Mouse (Mus musculus): ENCODE results near the gene 1700102P08Rik. TPM values are rescaled to one million over a fixed set of nuclear protein-coding genes. Genes with fewer than 3 reads are reported as not detected.

1700102P08Rik gene
- total RNA-seq (2014; fragmentation: Nextera tagmentation) (0.52 and 1.7 TPM in 2 replicates), total RNA-seq (2017) (4.3 TPM in 1 of 2 replicates, not detected in the other)

DNA sequence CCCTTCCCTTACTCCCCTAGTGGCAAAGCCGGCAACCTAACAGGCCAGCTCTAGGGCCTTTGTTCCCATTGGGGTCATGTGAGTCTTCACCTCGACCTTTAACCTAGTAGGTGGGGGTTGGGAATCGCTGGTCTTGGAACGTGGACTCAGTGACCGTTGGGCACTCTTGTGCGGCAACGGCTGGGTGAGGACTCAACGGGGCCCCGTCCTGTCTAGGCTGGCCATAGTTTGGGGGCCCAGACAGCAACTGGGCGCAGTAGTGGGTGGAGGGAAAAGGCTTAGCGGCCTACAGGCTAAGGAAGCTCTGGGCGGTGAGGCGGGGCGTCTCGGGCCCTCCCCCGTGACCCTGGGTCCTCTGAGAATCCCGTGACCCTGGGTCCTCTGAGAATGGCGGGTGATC is at the start of gene 1700102P08Rik:
Gene 1700102P08Rik (plus strand): TSS at position 130 of the 400 bp plus-strand sequence.
- ATAC-seq (replicated peaks; ENCODE audit: low FRiP score, low TSS enrichment, poor library complexity, severe bottlenecking), result no peak

DNA sequence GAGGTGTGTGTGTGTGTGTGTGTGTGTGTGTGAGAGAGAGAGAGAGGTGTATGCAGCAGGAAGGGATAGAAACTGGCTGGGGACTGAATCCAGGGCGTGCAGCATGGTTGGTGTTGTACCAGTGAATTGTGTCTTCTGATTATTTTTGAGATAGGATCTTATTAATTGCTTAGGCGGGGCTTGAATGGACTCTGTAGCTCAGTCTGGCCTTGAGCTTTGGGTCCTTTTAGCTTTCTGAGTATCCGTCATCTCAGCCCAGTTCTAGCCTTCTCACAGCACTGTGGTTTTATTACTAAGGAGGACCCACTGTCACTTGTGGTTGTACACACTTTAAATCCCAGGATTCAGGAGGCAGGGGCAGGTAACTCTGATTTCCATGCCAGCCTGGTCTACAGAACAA is 49.3 kb upstream of the 1700102P08Rik start:
- ATAC-seq (replicated peaks; ENCODE audit: low FRiP score, low TSS enrichment, poor library complexity, severe bottlenecking), result no peak

DNA sequence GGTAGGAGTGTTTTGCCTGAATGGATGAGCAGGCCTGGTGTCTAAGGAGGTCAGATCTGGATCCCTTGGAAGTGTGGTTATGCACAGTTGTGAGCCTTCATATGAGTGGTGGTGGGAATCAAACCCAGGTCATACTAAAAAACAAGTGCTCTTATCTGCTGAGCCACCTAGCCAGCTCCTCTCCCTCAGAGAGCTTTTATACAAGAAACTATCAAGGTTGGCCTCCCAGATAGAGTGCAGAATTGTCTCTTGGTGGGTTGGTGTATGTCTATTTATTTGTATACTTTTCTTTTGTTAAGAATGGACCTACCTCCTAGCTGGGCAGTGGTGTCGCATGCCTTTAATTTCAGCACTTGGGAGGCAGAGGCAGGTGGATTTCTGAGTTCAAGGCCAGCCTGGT is 48.8 kb upstream of the 1700102P08Rik start:
- peak; percentile 11; the same call in 1 of the 2 replicates for ATAC-seq (replicated peaks; ENCODE audit: low FRiP score, low TSS enrichment, poor library complexity, severe bottlenecking)

DNA sequence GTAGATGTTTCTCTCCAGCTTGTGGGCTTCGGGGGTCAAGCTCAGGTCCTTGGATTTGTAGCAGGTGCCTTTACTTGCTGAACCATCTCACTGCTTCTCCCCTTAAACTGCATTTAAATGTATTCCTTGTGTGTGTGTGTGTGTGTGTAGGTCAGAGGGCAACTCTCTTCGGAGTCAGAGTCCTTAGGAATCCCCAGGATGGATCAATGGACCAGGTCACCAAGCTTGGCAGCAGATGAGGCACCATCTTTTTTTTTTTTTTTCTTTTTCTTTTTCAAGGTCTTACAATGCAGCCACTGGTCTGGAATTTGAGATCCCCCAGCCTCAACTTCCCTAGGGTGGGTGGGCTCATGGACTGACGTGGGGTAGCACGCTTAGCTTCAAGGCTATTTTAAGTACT is 48.1 kb upstream of the 1700102P08Rik start:
- no peak for ATAC-seq (replicated peaks; ENCODE audit: low FRiP score, low TSS enrichment, poor library complexity, severe bottlenecking)

DNA sequence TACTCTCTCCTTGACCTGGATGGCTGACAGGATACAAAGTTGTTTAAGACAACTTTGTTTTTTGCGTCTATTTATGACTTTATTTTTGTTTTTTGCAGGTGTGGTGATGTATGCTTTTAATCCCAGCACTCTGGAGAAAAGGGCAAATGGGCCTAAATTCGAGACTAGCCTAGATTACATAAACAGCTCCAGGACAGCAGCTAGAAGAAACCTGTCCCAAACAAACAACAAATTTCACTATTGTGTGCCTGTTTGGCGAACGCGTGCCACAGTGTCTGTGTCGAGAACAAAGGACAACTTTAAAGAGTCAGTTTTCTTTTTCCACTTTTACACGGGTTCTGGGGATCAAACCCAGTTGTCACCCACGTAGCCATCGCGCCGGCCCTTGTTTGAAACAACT is 45.6 kb upstream of the 1700102P08Rik start:
- ATAC-seq (replicated peaks; ENCODE audit: low FRiP score, low TSS enrichment, poor library complexity, severe bottlenecking), result no peak

DNA sequence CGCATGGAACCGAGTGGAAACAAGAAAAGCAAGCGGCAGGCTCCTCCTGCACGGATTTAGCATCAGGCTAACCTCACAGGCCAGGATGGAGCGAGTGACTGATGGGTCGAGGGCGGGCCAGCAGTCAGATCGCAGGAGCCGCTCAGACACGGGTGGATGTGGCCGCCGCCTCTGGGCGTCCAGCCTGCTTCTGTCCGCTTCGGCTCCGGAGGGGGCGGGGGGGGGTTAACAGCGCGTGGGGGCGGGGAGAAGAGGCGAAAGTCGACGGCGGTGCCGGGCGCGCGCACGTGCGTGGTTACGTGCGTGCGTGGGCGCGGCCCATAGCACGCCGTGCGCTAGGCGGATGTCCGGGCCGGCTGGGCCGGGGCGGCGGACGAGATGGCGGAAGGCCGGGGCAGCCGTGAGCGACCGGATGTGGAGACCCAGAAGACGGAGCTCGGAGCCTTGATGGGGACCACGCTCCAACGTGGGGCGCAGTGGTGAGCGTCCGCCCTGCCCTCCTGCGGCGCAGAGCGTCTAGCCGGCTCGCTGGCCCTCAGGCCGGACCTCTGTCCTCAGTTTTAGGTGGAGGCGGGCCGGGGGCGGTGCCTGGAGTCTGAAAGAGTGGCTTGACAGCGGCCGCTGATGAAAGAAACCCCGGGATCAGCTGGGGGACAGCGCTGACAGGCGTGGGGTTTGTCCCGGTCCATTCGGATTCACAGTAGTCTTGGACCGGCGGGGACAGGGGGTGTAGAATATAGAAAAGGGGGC is 44.9 kb upstream of the 1700102P08Rik start, which contains the start of gene Usp4:
Gene Usp4 (plus strand): TSS at position 314 of the 750 bp plus-strand sequence.
- ATAC-seq (replicated peaks; ENCODE audit: low FRiP score, low TSS enrichment, poor library complexity, severe bottlenecking), result peak; percentile 59

DNA sequence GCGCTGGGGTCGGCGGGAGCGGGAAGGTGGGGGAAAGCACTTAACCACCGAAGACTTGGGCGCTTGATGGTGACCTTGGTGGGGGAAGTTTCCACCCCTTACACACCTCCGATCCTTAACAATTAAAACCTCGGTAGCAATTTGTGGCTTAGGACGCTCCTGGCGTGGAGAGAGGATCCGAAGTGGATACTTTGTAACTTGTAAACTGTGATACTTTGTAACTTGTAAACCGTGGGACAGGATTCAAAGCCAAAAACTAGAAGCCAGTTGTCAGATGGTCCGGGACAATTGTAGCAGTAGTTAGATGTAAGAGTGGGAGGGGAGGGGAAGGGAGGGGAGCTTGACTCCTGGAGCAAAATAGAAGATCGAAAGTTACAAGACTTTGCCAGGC is 44.3 kb upstream of the 1700102P08Rik start:
- no peak for ATAC-seq (replicated peaks; ENCODE audit: low FRiP score, low TSS enrichment, poor library complexity, severe bottlenecking)

DNA sequence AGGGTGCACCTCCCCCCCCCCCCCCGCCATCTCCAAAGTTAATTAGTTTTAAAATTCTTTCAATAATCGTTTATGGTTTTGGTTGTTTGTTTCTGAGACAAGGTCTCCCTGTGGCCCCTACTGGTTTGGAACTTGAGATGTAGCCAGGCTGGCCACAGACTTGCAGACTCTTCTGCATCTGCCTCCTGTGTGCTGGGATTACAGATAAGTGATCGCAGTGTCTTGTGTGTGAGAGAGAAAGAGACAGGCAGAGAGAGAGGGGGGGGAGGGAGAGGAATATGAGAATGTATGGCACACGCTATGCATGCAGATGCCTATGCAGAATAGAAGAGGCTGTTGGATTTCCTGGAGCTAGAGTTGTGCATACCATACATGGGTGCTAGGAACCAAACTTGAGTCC is 42.9 kb upstream of the 1700102P08Rik start:
- peak; percentile 73 for ATAC-seq (replicated peaks; ENCODE audit: low FRiP score, low TSS enrichment, poor library complexity, severe bottlenecking)

DNA sequence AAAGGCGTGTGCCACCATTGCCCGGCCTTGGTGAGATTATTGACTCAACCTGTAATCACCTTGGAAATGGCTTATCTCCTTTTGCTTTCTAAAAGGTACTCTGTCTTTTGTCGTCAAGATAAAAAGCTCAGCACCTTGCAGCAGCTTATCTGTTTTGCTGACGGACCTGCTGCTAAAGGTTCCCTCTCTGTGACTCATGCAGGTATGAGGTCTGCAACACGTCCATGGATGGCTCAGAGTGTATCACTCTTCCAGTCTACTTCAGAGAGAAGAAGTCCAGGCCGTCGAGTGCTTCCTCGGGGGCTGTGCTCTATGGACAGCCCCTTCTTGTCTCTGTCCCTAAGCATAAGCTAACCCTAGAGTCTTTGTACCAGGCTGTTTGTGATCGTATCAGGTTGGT is 14.4 kb upstream of the 1700102P08Rik start:
- ATAC-seq (replicated peaks; ENCODE audit: low FRiP score, low TSS enrichment, poor library complexity, severe bottlenecking), result no peak

DNA sequence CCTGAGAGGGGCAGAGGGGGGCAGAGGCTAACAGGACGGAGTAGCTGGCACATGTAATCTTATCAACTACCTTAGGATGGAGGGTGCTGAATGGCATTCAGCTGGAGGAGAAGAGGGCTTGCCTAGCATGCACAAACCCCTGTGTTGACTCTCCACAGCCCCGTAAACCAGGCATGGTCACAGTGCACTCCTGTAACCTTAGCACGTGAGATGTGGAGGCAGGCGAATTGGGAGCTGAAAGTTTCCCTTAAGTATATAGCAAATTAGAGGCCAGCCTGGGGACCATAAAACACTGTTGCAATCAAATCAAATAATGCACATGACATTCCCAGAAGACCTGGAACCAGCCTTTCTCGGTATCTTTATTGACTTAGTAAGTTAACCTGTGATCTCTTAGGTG is 13.9 kb upstream of the 1700102P08Rik start:
- no peak for ATAC-seq (replicated peaks; ENCODE audit: low FRiP score, low TSS enrichment, poor library complexity, severe bottlenecking)

DNA sequence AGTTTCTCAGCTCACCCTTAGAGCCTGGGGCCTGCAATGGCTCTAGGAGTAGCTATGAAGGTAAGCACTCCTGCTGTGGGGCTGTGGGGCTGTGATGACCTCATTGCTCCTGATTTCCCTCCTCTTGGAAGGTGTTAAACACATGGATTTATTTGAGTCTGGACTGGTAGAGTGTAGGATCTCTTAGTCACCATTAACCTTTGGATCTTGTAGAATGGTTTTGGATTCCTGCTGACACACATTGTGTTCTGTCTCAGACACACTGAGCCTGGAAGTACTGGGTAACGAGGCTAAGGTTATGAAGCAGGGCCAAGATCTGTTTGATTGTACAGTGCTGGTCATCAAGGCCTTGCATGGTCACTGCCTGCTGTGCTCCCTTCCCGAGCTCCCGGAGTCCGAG is 13.3 kb upstream of the 1700102P08Rik start:
- no peak for ATAC-seq (replicated peaks; ENCODE audit: low FRiP score, low TSS enrichment, poor library complexity, severe bottlenecking)

DNA sequence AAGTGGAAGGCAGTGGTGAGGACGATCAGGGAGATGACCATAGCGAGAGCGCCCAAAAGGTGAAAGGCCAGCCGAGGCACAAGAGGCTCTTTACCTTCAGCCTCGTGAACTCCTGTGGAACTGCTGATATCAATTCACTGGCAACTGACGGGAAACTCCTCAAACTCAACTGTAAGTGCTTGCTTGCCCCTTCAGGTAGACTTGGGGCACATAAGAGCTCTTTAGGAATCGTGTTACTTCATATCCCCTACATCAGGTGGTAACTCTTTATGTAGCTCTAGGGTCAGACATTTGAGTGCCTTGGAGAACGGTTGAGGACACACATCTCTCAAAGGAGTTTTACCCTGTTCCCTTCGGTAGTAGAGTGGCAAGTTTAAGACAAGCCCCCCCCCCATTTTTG is 11.2 kb upstream of the 1700102P08Rik start:
- ATAC-seq (replicated peaks; ENCODE audit: low FRiP score, low TSS enrichment, poor library complexity, severe bottlenecking), result no peak

DNA sequence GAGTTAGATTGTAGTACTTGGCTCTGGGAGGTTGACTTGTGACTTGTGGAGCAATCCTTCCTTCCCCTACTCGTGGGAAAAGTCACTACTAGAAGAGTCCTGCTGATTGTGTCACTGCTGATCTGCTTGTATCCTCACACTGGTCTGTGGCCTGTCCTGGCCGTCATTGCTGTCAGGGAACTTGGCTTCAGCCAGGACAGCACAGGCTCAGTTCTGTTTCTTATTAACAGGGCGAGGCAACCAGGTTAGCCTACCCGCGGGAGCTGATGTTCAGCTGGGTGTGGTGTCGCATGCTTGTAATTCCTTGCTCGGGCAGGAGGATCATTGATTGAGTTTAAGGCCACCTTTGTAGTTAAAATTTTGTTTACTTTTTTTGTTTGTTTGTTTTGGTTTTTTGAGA is 7.6 kb upstream of the 1700102P08Rik start:
- ATAC-seq (replicated peaks; ENCODE audit: low FRiP score, low TSS enrichment, poor library complexity, severe bottlenecking), result no peak

DNA sequence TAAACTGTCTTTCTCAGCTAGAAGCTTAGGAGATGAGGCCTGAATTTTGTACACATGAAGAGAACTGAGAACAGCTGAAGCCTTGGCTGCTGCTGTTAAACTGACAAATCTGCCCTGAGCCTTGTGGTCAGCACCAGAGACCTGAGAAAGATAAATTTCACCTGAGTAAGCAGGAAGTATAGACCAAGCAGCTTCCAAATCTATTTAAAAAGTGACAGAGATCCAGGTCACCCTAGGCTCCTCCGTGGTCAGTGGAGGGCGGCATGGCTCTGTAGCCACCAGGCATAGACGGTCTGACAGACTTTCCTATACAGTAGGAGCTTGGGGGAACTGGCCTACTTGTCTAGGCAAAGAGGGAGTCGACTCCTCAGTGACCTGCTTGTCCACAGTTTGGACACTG is 5.8 kb upstream of the 1700102P08Rik start:
- no peak for ATAC-seq (replicated peaks; ENCODE audit: low FRiP score, low TSS enrichment, poor library complexity, severe bottlenecking)

DNA sequence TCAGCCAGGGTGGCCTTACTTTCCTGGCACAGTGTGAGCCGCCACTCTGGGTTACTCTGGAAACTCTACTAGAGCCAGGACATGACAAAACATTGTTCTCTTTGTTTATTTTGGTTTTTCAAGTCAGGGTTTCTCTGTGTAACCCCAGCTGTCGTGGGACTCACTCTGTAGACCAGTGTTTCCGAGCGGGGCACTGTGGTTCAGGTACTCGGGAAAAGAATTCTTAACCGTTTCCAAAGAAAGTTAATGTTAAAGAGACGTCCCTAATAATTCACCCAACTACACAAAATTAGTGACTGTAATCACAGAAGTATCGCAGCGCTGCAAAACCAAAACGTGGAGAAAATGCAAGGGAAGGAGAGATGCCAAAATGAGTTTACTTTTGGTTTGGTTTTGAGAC is 4.0 kb upstream of the 1700102P08Rik start:
- ATAC-seq (replicated peaks; ENCODE audit: low FRiP score, low TSS enrichment, poor library complexity, severe bottlenecking), result no peak

DNA sequence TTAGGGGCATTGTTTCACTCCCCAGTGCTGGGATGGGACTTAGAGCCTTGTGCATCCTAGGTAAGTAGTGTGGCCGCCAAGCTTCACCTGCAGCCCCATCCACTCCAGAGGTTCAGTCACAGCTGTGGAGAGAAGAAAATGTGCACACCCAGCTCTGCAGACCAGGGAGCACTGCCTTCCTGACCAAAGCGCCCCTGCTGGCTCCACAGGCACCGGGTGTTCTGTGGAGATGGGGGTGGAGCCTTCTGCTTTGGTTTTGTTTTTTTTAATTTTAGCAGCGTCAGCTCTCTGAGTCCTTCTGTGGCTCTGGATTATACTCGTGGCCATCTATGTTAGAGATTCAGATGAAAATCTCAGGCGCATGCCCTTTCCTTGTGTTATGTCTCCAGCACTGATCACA is 3.4 kb upstream of the 1700102P08Rik start:
- no peak for ATAC-seq (replicated peaks; ENCODE audit: low FRiP score, low TSS enrichment, poor library complexity, severe bottlenecking)

DNA sequence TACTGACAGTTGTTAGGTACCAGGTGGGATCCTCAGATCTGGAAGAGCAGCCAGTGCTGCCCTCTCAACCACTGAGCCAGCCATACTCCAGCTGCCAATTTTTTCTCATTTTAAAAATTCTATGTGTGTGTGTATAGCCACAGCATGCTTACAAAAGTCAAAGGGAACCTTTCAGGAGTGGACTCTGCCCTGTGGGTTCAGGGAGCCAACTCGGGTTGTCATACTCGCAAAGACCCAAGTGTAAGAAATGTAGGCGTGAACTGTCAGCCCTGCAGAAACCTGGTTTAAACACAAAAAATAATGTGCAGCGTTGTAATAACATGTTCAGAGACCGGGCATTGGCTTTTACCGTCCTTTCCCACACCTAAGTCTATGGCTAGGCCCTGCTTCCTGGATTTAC is 1.6 kb downstream of the 1700102P08Rik start:
- ATAC-seq (replicated peaks; ENCODE audit: low FRiP score, low TSS enrichment, poor library complexity, severe bottlenecking), result no peak

DNA sequence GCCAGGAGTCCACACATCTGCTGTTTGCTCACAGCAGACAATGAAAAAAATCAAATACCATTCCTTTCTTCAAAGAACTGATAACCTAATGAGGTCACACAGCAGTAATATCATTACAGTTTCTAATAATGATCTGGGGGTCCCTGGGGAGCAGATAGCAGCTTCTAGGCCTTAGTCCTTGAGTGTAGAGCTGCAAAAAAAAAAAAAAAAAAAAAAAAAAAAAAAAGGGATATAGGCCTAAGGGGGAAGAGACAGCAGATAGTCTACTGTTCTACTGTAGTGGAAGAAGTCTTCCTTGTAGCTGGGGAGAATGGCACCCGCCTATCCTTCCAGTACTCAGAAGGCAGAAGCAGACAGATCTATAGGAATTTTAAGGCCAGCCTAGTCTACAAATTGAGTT is 2.8 kb downstream of the 1700102P08Rik start:
- no peak for ATAC-seq (replicated peaks; ENCODE audit: low FRiP score, low TSS enrichment, poor library complexity, severe bottlenecking)

DNA sequence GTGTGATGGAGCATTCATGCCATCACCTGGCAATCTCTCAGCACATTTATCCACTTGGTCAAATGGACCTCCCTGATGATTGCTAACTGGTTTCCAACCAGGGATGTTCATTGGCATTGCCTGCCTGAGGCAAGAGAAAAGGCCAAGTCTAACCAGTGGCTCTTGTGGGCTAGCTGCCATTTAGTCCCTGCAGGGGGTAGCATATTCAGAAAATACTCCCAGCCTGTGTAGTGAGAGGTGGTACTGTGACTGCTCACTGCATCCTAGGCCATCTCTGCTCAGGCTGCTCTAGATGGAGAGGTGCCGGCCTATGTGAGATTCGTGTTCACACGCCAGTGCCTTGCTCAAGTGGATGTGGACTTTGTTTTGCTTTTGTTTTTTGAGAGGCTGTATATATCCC is 5.7 kb downstream of the 1700102P08Rik start:
- no peak for ATAC-seq (replicated peaks; ENCODE audit: low FRiP score, low TSS enrichment, poor library complexity, severe bottlenecking)

DNA sequence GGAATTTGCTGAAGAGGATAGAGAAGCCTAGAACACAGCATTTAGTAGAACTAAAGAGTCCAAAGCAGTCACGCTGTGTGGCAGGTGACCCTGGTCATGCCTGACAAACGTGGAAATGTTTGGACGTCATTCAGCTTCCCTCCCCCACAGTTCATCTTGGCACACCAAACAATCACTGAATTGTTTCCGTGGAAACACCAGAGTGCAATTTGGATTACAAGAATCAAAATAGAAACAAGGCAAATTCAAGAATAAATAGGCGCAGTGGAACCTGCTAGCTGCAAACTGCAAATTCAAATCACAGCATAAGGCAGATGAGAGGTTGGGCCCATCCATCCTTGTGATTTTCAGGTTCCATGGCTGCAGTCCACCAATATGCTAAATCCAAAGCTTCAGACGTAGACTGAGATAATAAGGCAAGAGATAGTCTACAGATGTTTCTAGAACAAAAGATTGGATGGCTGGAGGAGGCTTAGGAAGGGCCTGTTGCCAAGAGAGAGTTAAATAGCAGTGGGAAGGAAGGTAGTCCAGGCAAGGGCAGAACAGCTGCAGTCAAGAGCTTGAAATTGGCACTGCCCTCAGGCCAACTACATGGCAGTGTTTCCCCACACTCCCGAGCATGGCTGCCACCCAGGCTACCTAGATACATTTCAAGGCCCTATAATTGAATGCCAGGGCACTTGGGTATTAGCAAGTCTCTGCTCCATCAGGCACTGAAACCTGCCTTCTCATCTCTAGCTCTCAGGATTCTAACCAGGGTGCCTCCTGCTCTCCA is 8.8 kb downstream of the 1700102P08Rik start:
- no peak for ATAC-seq (replicated peaks; ENCODE audit: low FRiP score, low TSS enrichment, poor library complexity, severe bottlenecking)

DNA sequence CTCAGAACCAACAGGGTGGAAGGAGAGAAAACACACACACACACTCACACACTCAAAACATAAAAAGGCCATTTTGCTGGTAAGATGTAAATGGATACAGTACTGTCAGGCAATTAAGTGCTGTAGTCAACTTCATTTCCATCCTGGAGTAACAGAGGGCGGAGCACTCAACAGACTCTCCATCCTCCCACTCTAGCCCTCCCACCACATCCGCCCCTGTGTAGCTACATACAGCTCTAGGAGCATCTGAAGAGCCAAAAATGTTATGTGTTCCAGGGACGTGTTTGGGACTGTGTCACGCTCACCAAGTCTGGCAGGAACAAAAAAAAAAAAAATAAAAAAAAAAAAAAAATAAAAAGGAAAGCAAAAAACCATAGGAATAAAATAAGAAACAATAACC is 10.5 kb downstream of the 1700102P08Rik start:
- ATAC-seq (replicated peaks; ENCODE audit: low FRiP score, low TSS enrichment, poor library complexity, severe bottlenecking), result no peak

All from megakaryocyte-erythroid progenitor cell, adult 5-6 weeks (primary cell).